Mouse (Mus musculus) T-helper 1 cell (primary cell): ENCODE data around the gene B3galnt2.
"Not testable (repeated sequence)": the region's sequence is repeated elsewhere in the genome, so short reads cannot be mapped to it uniquely, and the experiment has no call there.

Source experiments
- in situ Hi-C: fragments of 300-600 bp; cut with MboI, MseI; formaldehyde crosslinking; loops from one replicate; pipeline ENCODE4 v1.15.1; 2025; ENCODE audit warnings: high pct_unique_total_duplicates

The B3galnt2 gene

DNA sequence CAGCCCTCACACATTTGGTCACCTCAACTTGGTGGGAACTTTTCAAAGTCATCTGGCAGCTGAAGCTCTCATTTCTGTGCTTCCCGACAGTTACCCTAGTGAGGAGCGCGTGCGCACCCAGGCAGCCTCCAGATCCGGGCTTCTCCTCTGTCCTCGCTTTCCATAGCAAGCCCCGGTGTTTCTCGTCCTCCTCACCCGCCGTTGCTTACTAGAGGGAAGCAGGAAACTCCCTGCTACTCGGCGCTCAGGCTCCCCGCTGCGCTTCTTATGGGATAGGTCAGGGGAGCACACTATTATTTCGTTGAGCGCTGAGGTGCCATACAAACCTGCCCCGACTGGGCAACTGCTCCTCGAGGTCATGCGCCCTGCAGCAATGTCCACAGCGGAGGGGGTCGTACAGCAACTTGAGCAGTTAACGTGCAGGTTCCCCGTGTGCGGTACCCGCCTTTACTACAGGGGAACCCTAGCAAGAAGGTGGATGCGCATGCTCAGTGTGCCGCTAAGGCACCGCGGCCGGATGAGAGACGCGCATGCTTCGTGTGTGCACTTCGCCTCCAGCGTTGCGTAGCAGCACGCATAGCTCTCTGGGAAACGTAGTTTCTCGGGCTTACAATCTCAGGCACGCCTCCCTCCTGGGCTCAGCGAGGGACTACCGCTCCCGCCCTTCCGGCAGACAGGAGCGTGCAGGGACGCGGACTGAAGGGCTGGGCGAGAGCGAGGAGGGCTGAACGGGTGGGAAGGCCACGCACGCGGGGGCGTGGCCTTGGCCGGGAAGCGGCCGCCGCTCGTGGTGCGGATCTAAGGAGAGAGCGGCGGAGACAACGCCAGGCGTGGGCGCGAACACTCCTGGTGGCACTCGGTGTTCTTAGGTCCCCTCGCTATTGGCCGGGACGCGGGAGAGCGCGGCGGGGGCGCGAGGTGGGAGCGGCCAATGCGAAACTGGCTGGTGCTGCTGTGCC is at the start of gene B3galnt2:
Gene B3galnt2 (plus strand): TSS at position 596 of the 959 bp plus-strand sequence.
- in situ Hi-C loops: loop anchor here (5.0 to 25.0 kb wide), 3 partner anchors 103 to 1559 kb away; partner anchors contain the start of genes AW209491 and Heatr1

DNA sequence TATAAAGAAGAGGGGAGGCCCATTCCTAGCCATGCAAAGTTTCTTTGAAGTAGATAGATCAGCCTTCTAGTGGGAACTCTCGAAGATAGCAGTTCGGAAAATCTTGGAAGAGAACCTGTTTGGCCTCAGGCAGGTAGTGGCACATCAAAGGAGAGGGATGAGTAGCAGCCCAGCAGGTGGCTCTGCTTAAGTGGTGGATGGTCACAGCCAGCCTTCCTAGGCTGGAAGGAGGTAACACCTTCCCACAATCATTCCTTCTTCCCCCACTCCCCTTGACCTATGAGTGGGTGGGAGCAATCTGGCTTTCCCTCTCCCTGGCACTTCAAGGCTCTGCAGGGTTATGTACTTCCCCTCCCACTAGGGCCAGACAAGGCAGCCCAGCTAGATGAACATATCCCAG is 42.9 kb upstream of the B3galnt2 start:
- in situ Hi-C loops: no loop called here

DNA sequence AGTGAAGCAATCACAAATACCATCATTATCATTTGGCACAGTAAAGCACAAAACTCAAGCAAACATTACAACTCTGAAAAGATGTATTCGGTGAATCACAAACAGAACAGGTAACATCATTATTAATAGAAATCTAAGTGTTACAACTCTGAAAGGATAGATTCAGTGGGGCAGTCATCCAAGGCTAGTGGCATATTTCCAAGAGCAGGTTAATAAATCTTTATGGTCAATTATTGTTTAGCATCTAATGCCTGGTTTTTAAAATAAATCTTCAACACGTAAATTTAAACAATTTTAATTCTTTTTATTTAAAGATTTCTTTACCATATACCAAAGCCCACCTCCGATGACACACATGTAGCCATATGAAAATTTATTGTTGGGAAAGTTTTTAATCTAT is 34.9 kb upstream of the B3galnt2 start:
- in situ Hi-C loops: no loop called here

DNA sequence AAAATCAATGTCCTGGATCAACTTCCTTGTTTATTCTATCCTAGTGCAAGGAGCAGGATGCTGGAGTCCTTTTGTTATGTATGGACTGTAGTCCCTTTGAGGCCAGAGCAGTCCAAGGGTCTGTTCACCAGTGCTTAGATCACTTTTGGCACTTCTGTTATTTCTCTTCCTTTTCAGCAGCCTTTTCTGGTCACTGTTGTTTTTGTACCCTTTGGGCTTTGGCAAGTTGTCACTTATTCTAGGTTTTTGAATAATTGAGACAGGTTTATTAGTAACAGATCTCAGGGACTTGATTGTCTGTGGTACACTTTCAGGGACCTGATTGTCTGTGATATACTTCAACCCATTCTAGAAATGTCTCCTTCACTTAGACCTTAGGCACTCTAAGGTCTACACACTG is 31.7 kb upstream of the B3galnt2 start:
- in situ Hi-C loops: no loop called here

DNA sequence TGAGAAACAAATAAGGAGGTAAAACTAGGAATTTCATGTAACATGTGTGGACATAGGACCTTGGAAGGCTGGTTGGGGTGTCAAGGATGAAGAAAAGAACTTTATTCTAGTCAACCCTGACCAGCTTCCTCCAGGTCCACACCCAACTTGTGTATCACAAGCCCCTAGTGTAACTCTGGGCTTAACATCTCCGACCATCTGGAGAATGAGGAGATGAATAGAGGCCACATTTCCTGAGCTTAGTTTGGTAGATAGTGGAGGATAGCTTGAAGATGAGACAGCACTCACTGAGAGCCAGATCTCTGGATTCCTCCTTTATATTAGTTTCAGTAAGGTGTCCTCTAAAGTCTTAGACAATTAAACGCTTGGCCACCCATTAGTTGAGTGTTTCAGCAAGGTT is 24.3 kb upstream of the B3galnt2 start:
- in situ Hi-C loops: no loop called here

DNA sequence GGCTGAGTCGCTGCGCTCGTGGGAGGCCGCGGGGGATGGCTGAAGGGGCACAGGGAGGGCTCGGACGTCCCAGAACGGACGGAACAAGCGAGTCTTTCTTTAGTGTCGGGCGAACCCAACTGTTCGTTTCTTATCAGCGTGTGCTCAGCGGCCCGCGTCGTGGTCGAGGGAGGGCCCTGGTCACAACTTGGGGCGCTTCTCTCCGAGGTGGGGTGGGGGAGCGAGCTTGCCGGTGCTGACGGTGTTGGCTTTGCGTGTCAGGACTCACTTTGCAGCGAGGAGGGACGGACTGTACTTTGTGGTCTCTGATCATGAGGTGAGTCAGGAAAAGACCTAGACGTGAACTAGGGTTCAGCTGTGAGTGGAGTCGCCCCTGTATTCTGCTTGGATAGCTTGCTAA is 662 bp downstream of the B3galnt2 start:
- in situ Hi-C loops: loop anchor here (5.0 to 25.0 kb wide), 3 partner anchors 102 to 1560 kb away; partner anchors contain the start of genes AW209491 and Heatr1

DNA sequence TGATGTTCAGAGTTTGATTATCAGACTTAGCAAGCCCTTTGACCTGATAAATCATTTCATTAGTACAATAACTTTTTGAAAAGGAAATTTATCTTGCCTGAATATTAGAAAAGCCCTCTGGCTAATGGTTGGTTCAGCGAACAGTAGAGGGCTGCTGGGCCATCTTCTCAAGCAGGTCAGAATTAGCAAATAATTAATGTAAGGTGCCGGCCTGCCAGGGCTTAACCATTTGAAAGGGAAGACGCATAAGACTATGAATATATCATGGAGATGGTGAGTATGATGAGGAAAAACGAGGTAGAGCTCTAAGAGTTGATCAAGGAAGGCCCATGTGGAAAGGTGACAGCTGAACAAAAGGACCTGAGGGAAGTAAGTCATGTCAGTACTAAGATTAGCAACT is 2.4 kb downstream of the B3galnt2 start:
- in situ Hi-C loops: loop anchor here (10.0 to 25.0 kb wide), 2 partner anchors 681 to 1562 kb away; partner anchors contain the start of genes AW209491 and Heatr1

DNA sequence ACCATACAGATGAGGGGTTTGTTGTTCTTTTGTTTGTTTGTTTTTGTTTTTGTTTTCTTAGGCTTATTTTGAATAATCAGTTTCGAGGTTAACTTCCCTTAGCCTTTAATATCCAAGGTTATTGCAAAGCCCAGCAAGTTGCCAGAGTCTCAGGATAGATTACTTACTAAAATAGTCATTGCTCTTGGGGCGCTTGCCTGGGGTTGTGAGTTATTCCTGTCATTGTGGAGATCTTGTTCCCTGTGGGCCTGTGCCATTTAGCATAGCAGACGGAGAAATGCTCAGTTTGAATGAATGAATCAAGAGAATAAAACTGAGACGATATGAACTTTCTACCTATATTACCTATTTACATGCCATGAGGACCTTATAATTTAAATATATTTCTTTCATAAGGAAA is 5.9 kb downstream of the B3galnt2 start:
- in situ Hi-C loops: loop anchor here (25.0 kb wide), 1 partner anchor 677 kb away; the partner anchor contains the start of gene AW209491

DNA sequence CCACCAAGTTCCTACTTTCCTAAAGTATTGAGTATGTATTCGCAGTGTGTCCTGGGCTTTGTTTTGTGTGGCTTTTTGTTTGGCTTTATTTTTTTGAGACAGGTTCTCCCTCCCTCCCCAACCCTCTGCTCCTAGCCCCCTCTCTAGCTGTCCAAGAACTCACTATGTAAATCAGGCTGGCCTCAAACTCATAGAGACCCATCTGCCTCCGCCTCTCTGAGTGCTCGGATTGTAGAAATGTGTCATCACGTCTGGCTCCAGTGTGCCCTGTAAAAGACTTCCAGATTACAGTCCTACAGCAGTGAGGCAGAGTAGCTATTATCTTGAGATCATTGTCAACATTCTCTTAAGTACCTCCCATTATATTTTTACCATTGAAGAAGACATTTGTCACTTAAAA is 6.8 kb downstream of the B3galnt2 start:
- in situ Hi-C loops: loop anchor here (25.0 kb wide), 1 partner anchor 676 kb away; the partner anchor contains the start of gene AW209491

DNA sequence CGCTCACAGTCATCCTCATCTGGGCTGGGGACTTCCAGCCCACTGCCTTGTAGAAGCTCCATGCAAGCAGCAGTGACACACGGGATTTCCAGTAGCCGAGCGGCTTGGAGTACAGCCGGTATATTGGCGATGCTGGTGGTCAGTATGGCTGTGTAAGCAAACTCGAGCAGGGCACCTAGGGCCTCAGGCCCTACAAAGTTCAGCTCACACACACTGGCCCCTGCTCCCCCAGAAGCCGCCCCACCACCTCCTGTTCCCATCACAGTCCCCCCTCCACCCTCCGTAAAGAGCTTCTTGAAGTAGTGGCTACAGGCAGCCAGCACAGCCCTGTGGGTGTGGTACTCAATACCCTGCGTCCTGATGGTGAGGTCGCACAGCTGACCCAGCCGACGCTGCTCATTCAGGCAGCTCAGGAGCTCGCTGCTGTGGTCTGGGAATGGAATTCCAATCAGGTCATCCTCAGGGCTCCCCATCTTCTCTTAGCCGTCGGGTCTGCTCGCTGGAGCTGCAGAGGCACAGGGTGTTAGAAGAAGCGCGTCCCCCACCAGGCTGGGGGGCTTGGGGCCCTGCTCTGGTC is 11.2 kb downstream of the B3galnt2 start:
- in situ Hi-C loops: loop anchor here (25.0 kb wide), 1 partner anchor 672 kb away; the partner anchor contains the start of gene AW209491

DNA sequence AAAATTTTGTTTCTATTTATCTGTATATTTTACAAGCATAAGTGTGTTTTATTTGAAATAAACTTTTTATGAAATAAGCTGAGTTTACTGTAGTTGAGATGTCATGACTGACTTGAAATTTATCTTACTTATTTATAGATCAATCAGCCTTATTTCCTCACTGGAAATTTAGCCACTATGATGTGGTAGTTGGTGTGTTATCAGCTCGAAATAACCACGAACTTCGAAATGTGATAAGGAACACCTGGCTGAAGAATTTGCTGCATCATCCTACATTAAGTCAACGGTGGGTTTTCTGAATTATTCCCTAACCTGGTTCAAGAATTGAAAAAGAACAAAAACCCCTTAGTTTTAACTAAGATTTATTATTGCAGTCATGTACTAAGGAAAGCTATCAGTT is 11.9 kb downstream of the B3galnt2 start:
- in situ Hi-C loops: loop anchor here (25.0 kb wide), 1 partner anchor 671 kb away; the partner anchor contains the start of gene AW209491

DNA sequence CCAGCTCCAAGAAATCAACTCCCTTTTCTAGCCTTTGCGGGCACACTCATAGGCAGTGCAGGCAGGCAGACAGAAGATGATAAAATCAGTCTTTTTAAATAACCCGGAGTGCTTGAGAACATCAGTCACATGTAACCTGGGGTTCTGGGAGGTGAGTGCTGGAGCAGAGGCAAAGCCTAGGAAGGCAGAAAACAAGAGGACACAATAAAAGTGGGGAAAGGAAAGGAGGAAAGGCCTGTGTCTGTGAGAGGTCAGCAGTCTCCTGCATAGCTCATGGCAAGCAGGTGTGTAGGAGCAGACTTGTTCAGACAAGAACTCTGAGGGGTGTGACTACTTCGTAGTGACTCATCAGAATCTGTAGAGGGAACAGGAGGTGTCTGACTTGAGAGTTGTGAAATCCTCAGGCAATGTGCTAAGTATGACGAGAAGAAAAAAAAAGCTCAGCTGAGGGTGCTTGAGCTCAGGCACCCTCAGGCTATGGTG is 14.4 kb downstream of the B3galnt2 start:
- in situ Hi-C loops: loop anchor here (25.0 kb wide), 1 partner anchor 669 kb away; the partner anchor contains the start of gene AW209491

DNA sequence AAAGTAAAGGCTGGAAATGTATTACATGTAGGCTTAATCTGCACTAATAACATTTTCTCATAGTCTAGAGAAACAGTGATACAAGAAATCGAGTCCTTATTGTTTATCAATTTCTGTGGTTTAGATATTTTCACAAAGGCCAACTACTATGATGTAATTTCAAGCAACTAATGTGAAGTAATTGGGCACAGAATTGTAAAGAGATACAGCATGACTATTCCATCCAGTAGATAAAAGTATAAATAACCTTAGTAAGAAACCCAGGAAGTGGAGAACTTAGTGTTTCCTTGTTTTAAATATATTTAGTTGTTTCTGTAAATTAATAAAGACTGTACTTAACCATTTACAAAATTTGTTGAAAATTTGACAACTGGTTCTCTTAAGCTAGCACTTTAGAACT is 15.5 kb downstream of the B3galnt2 start:
- in situ Hi-C loops: loop anchor here (25.0 kb wide), 1 partner anchor 668 kb away; the partner anchor contains the start of gene AW209491

DNA sequence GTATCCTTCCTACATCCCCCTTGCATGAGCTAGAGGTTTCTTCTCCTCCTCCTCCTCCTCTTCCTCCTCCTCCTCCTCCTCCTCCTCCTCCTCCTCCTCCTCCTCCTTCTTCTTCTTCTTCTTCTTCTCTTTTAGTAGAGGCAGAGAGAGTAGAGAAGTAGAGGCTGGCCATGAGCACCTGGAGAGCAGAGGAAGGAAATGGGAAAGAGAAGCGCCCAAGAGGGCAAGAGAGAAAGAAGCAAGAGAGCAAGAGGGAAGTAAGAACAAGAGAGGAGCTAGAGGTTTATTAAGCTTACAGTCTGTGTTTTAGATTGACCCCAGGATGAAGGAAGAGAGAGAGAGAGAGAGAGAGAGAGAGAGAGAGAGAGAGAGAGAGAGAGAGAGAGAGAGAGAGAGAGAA is 27.6 kb downstream of the B3galnt2 start:
- in situ Hi-C loops: not testable (repeated sequence)

DNA sequence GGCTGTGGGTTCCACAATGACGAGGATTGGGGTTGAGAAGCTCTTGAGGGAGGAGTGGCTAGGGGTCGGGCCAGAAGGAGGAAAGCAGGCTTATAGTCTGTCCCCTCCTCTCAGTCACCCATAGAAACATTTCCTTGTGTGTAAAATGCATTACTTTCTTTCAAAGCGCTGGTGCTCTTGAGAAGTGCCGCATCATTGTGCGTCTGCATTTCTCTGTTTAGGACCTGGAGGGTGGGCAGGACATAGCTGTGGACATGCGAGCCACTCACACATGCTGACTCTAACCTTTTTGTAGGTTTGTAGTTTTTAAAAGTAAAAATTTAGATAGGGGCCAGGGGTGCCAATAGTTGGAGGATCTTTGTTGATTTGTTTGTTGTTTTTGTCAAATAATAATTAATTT is 29.3 kb downstream of the B3galnt2 start:
- in situ Hi-C loops: no loop called here

DNA sequence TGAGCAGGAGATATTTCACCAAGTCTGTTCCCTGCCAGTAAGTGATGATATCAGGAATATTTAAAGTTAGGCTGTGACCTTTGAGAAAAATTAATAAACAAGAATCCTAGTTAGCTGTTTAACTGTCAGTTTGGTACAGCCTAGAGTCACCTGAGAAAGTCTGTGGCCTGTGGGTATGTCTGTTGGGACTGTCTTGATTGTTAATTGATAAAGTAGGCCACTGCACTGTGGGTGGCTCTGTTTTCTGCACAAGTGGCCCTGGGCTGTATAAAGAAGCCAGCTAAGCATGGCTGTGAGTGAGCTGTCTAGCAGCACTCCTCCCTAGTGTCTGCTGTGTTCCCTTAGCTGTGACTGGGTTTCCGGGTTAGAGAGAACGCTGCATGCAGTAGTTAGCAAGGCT is 34.9 kb downstream of the B3galnt2 start:
- in situ Hi-C loops: no loop called here

DNA sequence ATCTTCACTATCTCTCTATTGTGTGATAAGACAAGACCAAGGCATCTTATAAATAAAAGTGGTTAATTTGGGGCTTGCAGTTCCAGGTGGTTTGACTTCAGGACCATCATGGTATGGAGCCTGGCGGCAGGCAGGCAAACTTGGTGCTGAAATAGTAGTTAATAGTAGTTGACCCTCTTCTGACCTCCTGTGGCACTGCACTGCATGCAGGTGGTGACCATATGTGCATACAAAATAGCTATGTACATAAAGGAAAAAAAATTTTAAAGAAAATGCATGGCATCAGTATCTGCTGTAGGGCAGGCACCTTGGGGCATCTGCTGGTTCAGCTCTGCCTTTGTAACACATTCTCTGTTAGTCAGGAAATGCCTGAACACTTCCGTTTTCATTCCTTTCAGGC is 36.1 kb downstream of the B3galnt2 start:
- in situ Hi-C loops: no loop called here

DNA sequence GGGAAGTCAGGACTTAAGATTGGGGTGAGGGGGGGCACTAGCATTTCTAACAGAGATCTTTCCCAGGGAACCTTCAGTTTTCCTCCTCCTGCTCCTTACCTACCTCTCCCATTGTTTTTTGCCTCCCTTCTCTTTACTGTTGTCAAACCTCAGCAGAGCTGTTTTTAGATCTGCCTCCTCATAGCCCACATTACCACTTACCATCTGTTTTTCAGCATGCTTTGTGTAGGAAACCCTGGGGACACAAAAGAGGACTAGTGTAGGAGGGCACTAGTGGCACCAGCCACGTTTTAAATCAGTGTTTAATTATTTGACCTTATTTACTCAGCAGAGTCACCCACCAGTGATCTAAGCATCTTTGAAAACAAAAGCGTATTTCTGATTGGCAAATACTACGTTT is 38.8 kb downstream of the B3galnt2 start:
- in situ Hi-C loops: no loop called here

DNA sequence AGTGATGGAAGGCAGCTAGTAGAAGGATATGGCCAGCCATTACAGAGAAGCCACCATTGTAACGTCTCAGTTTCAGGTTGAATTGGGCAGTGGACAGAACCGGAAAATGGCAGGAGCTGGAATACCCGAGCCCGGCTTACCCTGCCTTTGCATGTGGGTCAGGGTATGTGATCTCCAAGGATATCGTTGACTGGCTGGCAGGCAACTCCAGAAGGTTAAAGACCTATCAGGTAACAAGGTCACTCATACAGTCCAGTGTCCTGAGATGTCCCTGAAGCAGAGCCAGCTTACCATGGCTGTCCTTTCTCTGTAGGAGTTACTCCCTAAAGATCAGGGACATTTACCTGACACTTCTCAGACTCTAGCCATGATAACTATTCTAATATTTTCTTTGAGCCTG is 40.8 kb downstream of the B3galnt2 start:
- in situ Hi-C loops: no loop called here

DNA sequence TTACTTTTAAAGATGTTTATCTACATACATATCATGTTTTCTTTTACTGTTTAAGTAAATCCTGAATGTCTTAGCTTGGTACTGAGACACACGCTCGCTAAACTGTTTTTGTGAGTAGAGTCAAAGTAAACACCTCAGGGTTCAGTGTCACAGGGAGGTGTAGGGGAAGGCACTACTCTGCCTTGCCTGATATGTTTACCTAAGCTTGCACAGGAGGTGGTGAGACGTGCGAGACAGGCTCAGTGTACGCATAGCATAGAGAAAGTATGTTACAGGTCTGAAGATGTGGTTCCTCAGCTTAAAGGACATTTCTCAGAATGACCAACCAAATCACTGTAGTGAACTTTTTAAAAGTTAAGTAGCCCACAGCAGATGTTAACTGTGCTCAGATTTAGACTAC is 43.2 kb downstream of the B3galnt2 start:
- in situ Hi-C loops: no loop called here

DNA sequence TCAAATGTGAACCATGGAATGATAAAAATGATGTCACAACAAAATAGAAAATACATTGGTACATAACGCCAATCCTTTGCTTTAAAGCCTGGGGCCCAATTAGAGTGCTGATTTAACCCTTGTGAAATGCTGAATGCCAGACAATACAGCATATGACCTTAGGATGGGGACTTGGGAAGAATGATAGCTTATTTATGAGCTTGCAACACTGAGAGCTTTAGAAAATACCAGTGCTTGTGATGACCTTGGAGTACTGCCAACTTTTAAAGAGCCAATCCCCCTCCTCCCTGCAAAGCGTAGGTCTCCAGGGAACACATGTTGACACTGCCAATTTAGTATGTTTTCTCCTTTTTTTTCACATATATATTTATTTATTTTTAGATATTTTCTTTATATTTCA is 48.4 kb downstream of the B3galnt2 start:
- in situ Hi-C loops: no loop called here

DNA sequence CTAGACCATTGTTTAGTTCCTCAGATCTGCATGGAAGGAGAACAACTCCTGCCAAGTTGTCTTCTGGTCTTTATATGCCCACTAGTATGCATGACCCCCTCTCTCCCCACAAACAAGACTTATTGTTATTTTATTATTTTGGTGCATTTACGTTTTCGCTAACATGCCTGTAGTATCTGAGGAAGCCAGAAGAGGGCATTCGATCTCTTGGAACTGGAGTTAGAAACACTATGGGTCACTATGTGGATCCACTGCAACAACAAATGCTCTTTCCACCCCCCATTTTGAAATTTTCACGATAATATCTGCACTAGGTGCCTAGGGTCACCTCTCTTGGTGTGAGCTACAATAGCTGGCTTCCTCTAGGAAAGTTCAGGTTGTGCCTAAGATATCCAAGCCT is 49.8 kb downstream of the B3galnt2 start:
- in situ Hi-C loops: no loop called here
